Mouse (Mus musculus) midbrain, postnatal 0 days (tissue): ENCODE measurements around the gene Tmem223. TPM values are rescaled to one million over a fixed set of nuclear protein-coding genes. Genes with fewer than 3 reads are reported as not detected.

Experiments used
- ATAC-seq: fragments of 200-750 bp; cut with Nextera tagmentation; 2 replicates; pipeline ENCODE4 v1.8.0; 2017; ENCODE audit warnings: moderate number of reproducible peaks, mild to moderate bottlenecking, moderate TSS enrichment, moderate library complexity; ENCODE audit not compliant: low FRiP score
- DNase-seq: peaks from one replicate; pipeline ENCODE4 v3.0.0-alpha.2; 2015; ENCODE audit warnings: low spot score
- H3K27ac ChIP-seq: fragments of 300-500 bp; sonication (generic); 2 replicates; pipeline ENCODE4 v1.5.1; 2014; ENCODE audit warnings: low read depth, mild to moderate bottlenecking, low read length, mixed read lengths
- H3K27me3 ChIP-seq: fragments of 300-500 bp; sonication (generic); 2 replicates; pipeline ENCODE4 v1.6.1; 2014; ENCODE audit warnings: low read length, control low read depth, mixed read lengths; ENCODE audit not compliant: insufficient read depth
- H3K36me3 ChIP-seq: fragments of 300-500 bp; sonication (generic); 2 replicates; pipeline ENCODE4 v1.6.1; 2014; ENCODE audit warnings: low read length, control low read depth, mixed read lengths; ENCODE audit not compliant: insufficient read depth
- H3K4me1 ChIP-seq: fragments of 300-500 bp; sonication (generic); 2 replicates; pipeline ENCODE4 v1.6.1; 2014; ENCODE audit warnings: mild to moderate bottlenecking, control low read depth, antibody characterized with exemption, low read length, mixed read lengths; ENCODE audit not compliant: insufficient read depth
- H3K4me2 ChIP-seq: fragments of 300-500 bp; sonication (generic); 2 replicates; pipeline ENCODE4 v1.6.1; 2014; ENCODE audit warnings: low read depth, mild to moderate bottlenecking, low read length, mixed read lengths; ENCODE audit not compliant: poor library complexity, severe bottlenecking
- H3K4me3 ChIP-seq: fragments of 300-500 bp; sonication (generic); 2 replicates; pipeline ENCODE4 v1.5.1; 2014; ENCODE audit warnings: low read depth, mild to moderate bottlenecking, low read length, moderate library complexity
- H3K9ac ChIP-seq: fragments of 300-500 bp; sonication (generic); replicated peaks from 2 replicates; pipeline ENCODE4 v1.6.1; 2014; ENCODE audit warnings: mild to moderate bottlenecking, low read length, moderate library complexity, mixed read lengths; ENCODE audit not compliant: poor library complexity, severe bottlenecking
- H3K9me3 ChIP-seq: fragments of 300-500 bp; sonication (generic); 2 replicates; pipeline ENCODE4 v1.6.1; 2016; ENCODE audit warnings: low read length, control low read depth
- CTCF ChIP-seq: IDR thresholded peaks from 2 replicates; pipeline ENCODE4 v1.5.1; 2016; ENCODE audit warnings: antibody characterized with exemption, mild to moderate bottlenecking
- WGBS: fragments of 180-500 bp; shearing (Covaris S2); extraction: QIAGEN DNeasy Blood & Tissue Kit; methylation state at CpG from one replicate; pipeline ENCODE4 v1.1.7; 2014; 5-methylcytosine and 5-hydroxymethylcytosine counted together
- polyA plus RNA-seq: library from polyadenylated mRNA; unstranded; fragments of >200 nt; fragmentation: Nextera tagmentation; extraction: Ambion mirVana; gene quantifications from 2 replicates; pipeline ENCODE4 v1.2.1, GENCODE M21; 2015
- total RNA-seq: library from RNA; depleted of rRNA; stranded (reverse); fragments of >200 nt; gene quantifications from 2 replicates; pipeline ENCODE4 v1.2.3, GENCODE M21; 2014

Gene Tmem223
- total and polyA plus RNA-seq, 2 experiments from 2014 or later, result 202 to 320 TPM

- no peak overlapping the region; the same call in 1 of the 2 replicates for H3K27ac ChIP-seq
- H3K4me1 ChIP-seq, result no peaks in the 10 kb centered on the region
- ATAC-seq (no peak), DNase-seq (no peak)
- H3K9ac ChIP-seq, result no peak overlapping the region
- peaks cover 12% of the 10 kb centered on the region for H3K36me3 ChIP-seq
- TF ChIP-seq CTCF, result no peak
- no peak overlapping the region for H3K4me2 ChIP-seq
- WGBS, result 15% methylated on average over 1 of the region's 1 CpGs
- no peak overlapping the region for H3K4me3 ChIP-seq
- H3K27me3 ChIP-seq, result no peaks in the 10 kb centered on the region
- H3K9me3 ChIP-seq, result no peaks in the 10 kb centered on the region
Measured at GRCm38 (mm10) chr19:8789171-8789570, 18.4 kb downstream of the Tmem223 start.

GRCm38 (mm10) chr19:8790171-8790570 is 19.4 kb downstream of the Tmem223 start:
- Histone ChIP-seq H3K9ac (no peak overlapping the region), H3K4me2 (no peak overlapping the region), H3K4me1 (no peaks in the 10 kb centered on the region), H3K9me3 (no peaks in the 10 kb centered on the region), H3K36me3 (peaks cover 18% of the 10 kb centered on the region), H3K27me3 (no peaks in the 10 kb centered on the region), H3K4me3 (no peak overlapping the region), H3K27ac (no peak overlapping the region)
- 83% methylated on average over 7 of the region's 7 CpGs for WGBS
- no peak for DNase-seq
- TF ChIP-seq CTCF, result no peak
- no peak for ATAC-seq

GRCm38 (mm10) chr19:8798264-8798946 is 27.6 kb downstream of the Tmem223 start, which contains the start of gene Polr2g:
Gene Polr2g (minus strand): TSS chr19:8798577.
- DNase-seq (peak; percentile 96), ATAC-seq (peak; percentile 55)
- H3K4me1 ChIP-seq, result peaks cover 5% of the 10 kb centered on the region; the same call in 1 of the 2 replicates
- peak within 1 kb of the TSS; percentile 52 for H3K4me2 ChIP-seq
- no peaks in the 10 kb centered on the region for H3K9me3 ChIP-seq
- no peak for TF ChIP-seq CTCF
- WGBS, result 1% methylated on average over 25 of the region's 25 CpGs
- H3K36me3 ChIP-seq, result peaks cover 13% of the 10 kb centered on the region
- H3K9ac ChIP-seq, result peak within 1 kb of the TSS; percentile 67
- H3K27ac ChIP-seq, result peak within 1 kb of the TSS; percentile 70
- peak within 1 kb of the TSS; percentile 56 for H3K4me3 ChIP-seq
- H3K27me3 ChIP-seq, result no peaks in the 10 kb centered on the region

GRCm38 (mm10) chr19:8798947-8799315 is 28.1 kb downstream of the Tmem223 start:
- peaks cover 8% of the 10 kb centered on the region for H3K36me3 ChIP-seq
- DNase-seq (no peak), ATAC-seq (no peak)
- H3K4me3 ChIP-seq, result peak overlapping the region; percentile 56; the same call in 1 of the 2 replicates
- H3K27ac ChIP-seq, result peak overlapping the region; percentile 43; the same call in 1 of the 2 replicates
- H3K4me1 ChIP-seq, result peaks cover 5% of the 10 kb centered on the region; the same call in 1 of the 2 replicates
- TF ChIP-seq CTCF, result no peak
- no peaks in the 10 kb centered on the region for H3K27me3 ChIP-seq
- H3K9ac ChIP-seq, result 0 out of 2 replicates have a peak overlapping the region, but pooled peaks have one; percentile 8
- H3K4me2 ChIP-seq, result peak overlapping the region; percentile 52; the same call in 1 of the 2 replicates
- no peaks in the 10 kb centered on the region for H3K9me3 ChIP-seq

GRCm38 (mm10) chr19:8802130-8802821 is 31.5 kb downstream of the Tmem223 start, which contains the start of gene Zbtb3:
Gene Zbtb3 (plus strand): TSS chr19:8802555.
- ATAC-seq (peak; percentile 97), DNase-seq (peak; percentile 99)
- no peak for TF ChIP-seq CTCF
- H3K27me3 ChIP-seq, result no peaks in the 10 kb centered on the region
- H3K9ac ChIP-seq, result peak within 1 kb of the TSS; percentile 51
- peak within 1 kb of the TSS; percentile 91 for H3K27ac ChIP-seq
- H3K9me3 ChIP-seq, result no peaks in the 10 kb centered on the region
- peaks cover 5% of the 10 kb centered on the region; the same call in 1 of the 2 replicates for H3K4me1 ChIP-seq
- H3K36me3 ChIP-seq, result peaks cover 12% of the 10 kb centered on the region
- peak within 1 kb of the TSS; percentile 47 for H3K4me2 ChIP-seq
- H3K4me3 ChIP-seq, result peak within 1 kb of the TSS; percentile 49
- WGBS, result under 1% methylated on average over 30 of the region's 30 CpGs
